Mouse (Mus musculus) MEL (cell line): ENCODE data around the gene Bcl2l1. TPM values are rescaled to one million over a fixed set of nuclear protein-coding genes. Genes with fewer than 3 reads are reported as not detected.

Experiments
- DNase-seq: peaks from one replicate; pipeline ENCODE4 v3.0.0; 2011; ENCODE audit warnings: low read depth, low spot score
- H3K27ac ChIP-seq: 2 replicates; pipeline ENCODE4 v1.5.1; 2012; ENCODE audit warnings: low read depth, mild to moderate bottlenecking, control low read depth, low read length, moderate library complexity; ENCODE audit not compliant: control insufficient read depth
- H3K27me3 ChIP-seq, 2 experiments: fragments of 150-350 bp in 1 of 2; sonication (generic) in 1 of 2; 2 replicates each; pipeline ENCODE4 v1.6.1; 2012; ENCODE audit warnings: low read length in 2 of 2, mild to moderate bottlenecking in 2 of 2, improper control_type of control experiment in 1 of 2, moderate library complexity in 1 of 2; ENCODE audit not compliant: insufficient read depth in 2 of 2, control insufficient read depth in 1 of 2
- H3K36me3 ChIP-seq, 2 experiments: 2 replicates each; pipeline ENCODE4 v1.6.1; 2012 to 2014; ENCODE audit warnings: low read length in 2 of 2, improper control_type of control experiment in 1 of 2, inconsistent platforms in 1 of 2, mild to moderate bottlenecking in 1 of 2; ENCODE audit not compliant: insufficient read depth in 2 of 2, control insufficient read depth in 1 of 2
- H3K4me1 ChIP-seq, 2 experiments: fragments of 150-350 bp in 1 of 2; sonication (generic) in 1 of 2; 2 replicates each; pipeline ENCODE4 v1.6.1; 2012; ENCODE audit warnings: low read length in 2 of 2, improper control_type of control experiment in 1 of 2, mild to moderate bottlenecking in 1 of 2; ENCODE audit not compliant: insufficient read depth in 2 of 2, control insufficient read depth in 1 of 2
- H3K4me3 ChIP-seq, 2 experiments: fragments of 150-350 bp in 1 of 2; sonication (generic) in 1 of 2; 2 replicates each; pipeline ENCODE4 v1.5.1; 2012; ENCODE audit warnings: low read depth in 2 of 2, low read length in 2 of 2, mild to moderate bottlenecking in 2 of 2, moderate library complexity in 2 of 2, control low read depth in 1 of 2, improper control_type of control experiment in 1 of 2; ENCODE audit not compliant: control insufficient read depth in 1 of 2, insufficient read depth in 1 of 2
- H3K79me2 ChIP-seq: 2 replicates; pipeline ENCODE4 v1.6.1; 2012; ENCODE audit warnings: mild to moderate bottlenecking, low read length, moderate library complexity; ENCODE audit not compliant: control insufficient read depth, poor library complexity, insufficient read depth
- H3K9ac ChIP-seq: 2 replicates; pipeline ENCODE4 v1.6.1; 2012; ENCODE audit warnings: low read depth, mild to moderate bottlenecking, control low read depth, low read length, moderate library complexity; ENCODE audit not compliant: control insufficient read depth, poor library complexity, severe bottlenecking
- H3K9me3 ChIP-seq: fragments of 150-350 bp; sonication (generic); replicated peaks from 2 replicates; pipeline ENCODE4 v1.6.1; 2012; ENCODE audit warnings: mild to moderate bottlenecking, low read length, improper control_type of control experiment, moderate library complexity; ENCODE audit not compliant: insufficient read depth
- BHLHE40 ChIP-seq: IDR thresholded peaks from 2 replicates; pipeline ENCODE4 v1.6.1; 2012; ENCODE audit warnings: low read depth, mild to moderate bottlenecking, inconsistent platforms, low read length, improper control_type of control experiment, borderline replicate concordance
- CHD1 ChIP-seq: IDR thresholded peaks from 2 replicates; pipeline ENCODE4 v1.6.1; 2012; ENCODE audit warnings: low read depth, mild to moderate bottlenecking, inconsistent platforms, low read length, improper control_type of control experiment
- CHD2 ChIP-seq: IDR thresholded peaks from 2 replicates; pipeline ENCODE4 v1.6.1; 2011; ENCODE audit warnings: low read length, improper control_type of control experiment
- CTCF ChIP-seq, 3 experiments: IDR thresholded peaks in 2 of 3; conservative IDR thresholded peaks in 1 of 3; 2 replicates each; pipeline ENCODE4 v1.5.1; 2011 to 2012; ENCODE audit warnings: low read length in 3 of 3, low read depth in 2 of 3, mild to moderate bottlenecking in 2 of 3, improper control_type of control experiment in 1 of 3, inconsistent platforms in 1 of 3, mixed read lengths in 1 of 3, moderate library complexity in 1 of 3; ENCODE audit not compliant: control insufficient read depth in 1 of 3, insufficient read depth in 1 of 3, poor library complexity in 1 of 3, severe bottlenecking in 1 of 3
- E2F4 ChIP-seq: IDR thresholded peaks from 2 replicates; pipeline ENCODE4 v1.6.1; 2011; ENCODE audit warnings: low read depth, low read length, improper control_type of control experiment, borderline replicate concordance
- ELF1 ChIP-seq: IDR thresholded peaks from 2 replicates; pipeline ENCODE4 v1.6.1; 2014; ENCODE audit warnings: low read depth, mild to moderate bottlenecking, inconsistent platforms, low read length, improper control_type of control experiment, moderate library complexity
- EP300 ChIP-seq, 2 experiments: IDR thresholded peaks; 2 replicates each; pipeline ENCODE4 v1.6.1; 2011; ENCODE audit warnings: improper control_type of control experiment in 2 of 2, low read length in 2 of 2, low read depth in 1 of 2, mild to moderate bottlenecking in 1 of 2
- HCFC1 ChIP-seq: IDR thresholded peaks from 2 replicates; pipeline ENCODE4 v1.6.1; 2012; ENCODE audit warnings: low read depth, mild to moderate bottlenecking, inconsistent platforms, low read length, improper control_type of control experiment, moderate library complexity
- JUND ChIP-seq: IDR thresholded peaks from 2 replicates; pipeline ENCODE4 v1.6.1; 2011; ENCODE audit warnings: low read depth, mild to moderate bottlenecking, improper control_type of control experiment, low read length
- MAFK ChIP-seq: IDR thresholded peaks from 2 replicates; pipeline ENCODE4 v1.6.1; 2011; ENCODE audit warnings: low read depth, mild to moderate bottlenecking, low read length, improper control_type of control experiment, borderline replicate concordance
- MEF2A ChIP-seq: IDR thresholded peaks from 2 replicates; pipeline ENCODE4 v1.6.1; 2014; ENCODE audit warnings: low read depth, mild to moderate bottlenecking, inconsistent platforms, low read length, improper control_type of control experiment; ENCODE audit not compliant: poor library complexity, insufficient replicate concordance, severe bottlenecking; ENCODE audit errors: extremely low read depth
- NRF1 ChIP-seq: IDR thresholded peaks from 2 replicates; pipeline ENCODE4 v1.6.1; 2014; ENCODE audit warnings: low read depth, mild to moderate bottlenecking, inconsistent platforms, low read length, improper control_type of control experiment, moderate library complexity; ENCODE audit not compliant: poor library complexity, insufficient read depth, severe bottlenecking
- POLR2AphosphoS5 ChIP-seq: IDR thresholded peaks from 2 replicates; pipeline ENCODE4 v1.6.1; 2012; ENCODE audit warnings: low read depth, borderline replicate concordance, mild to moderate bottlenecking, inconsistent platforms, low read length, moderate library complexity, mixed read lengths
- RAD21 ChIP-seq: IDR thresholded peaks from 2 replicates; pipeline ENCODE4 v1.6.1; 2011; ENCODE audit warnings: mild to moderate bottlenecking, low read depth, low read length, improper control_type of control experiment
- RCOR1 ChIP-seq: IDR thresholded peaks from 2 replicates; pipeline ENCODE4 v1.6.1; 2012; ENCODE audit warnings: low read depth, mild to moderate bottlenecking, inconsistent platforms, low read length, improper control_type of control experiment
- TAL1 ChIP-seq: IDR thresholded peaks from 2 replicates; pipeline ENCODE4 v1.6.1; 2012; ENCODE audit warnings: mild to moderate bottlenecking, inconsistent platforms, low read length, moderate library complexity, mixed read lengths
- TBP ChIP-seq: IDR thresholded peaks from 2 replicates; pipeline ENCODE4 v1.8.0; 2011; ENCODE audit warnings: low read depth, low read length, improper control_type of control experiment
- TCF12 ChIP-seq: IDR thresholded peaks from 2 replicates; pipeline ENCODE4 v1.6.1; 2014; ENCODE audit warnings: low read depth, mild to moderate bottlenecking, inconsistent platforms, low read length, improper control_type of control experiment, moderate library complexity
- UBTF ChIP-seq: IDR thresholded peaks from 2 replicates; pipeline ENCODE4 v1.6.1; 2012; ENCODE audit warnings: low read depth, mild to moderate bottlenecking, inconsistent platforms, low read length, improper control_type of control experiment, moderate library complexity, borderline replicate concordance; ENCODE audit not compliant: insufficient read depth
- ZC3H11A ChIP-seq: IDR thresholded peaks from 2 replicates; pipeline ENCODE4 v1.6.1; 2012; ENCODE audit warnings: low read depth, mild to moderate bottlenecking, inconsistent platforms, low read length, improper control_type of control experiment
- ZKSCAN1 ChIP-seq: IDR thresholded peaks from 2 replicates; pipeline ENCODE4 v1.6.1; 2012; ENCODE audit warnings: low read depth, mild to moderate bottlenecking, inconsistent platforms, low read length, improper control_type of control experiment, moderate library complexity
- polyA plus RNA-seq, 2 experiments: library from polyadenylated mRNA; stranded (reverse) in 1 of 2; unstranded in 1 of 2; fragments of >175 nt in 1 of 2; fragments of >200 nt in 1 of 2; gene quantifications; 2 replicates each; pipeline versions ENCODE4 v1.2.1 to v1.2.4; 2012; ENCODE audit warnings: low replicate concordance in 2 of 2, low read depth in 1 of 2; ENCODE audit not compliant: insufficient read length in 2 of 2, insufficient read depth in 1 of 2, missing spikeins in 1 of 2
- total RNA-seq: library from RNA; depleted of rRNA; stranded (reverse); fragments of 300-350 nt; gene quantifications from 2 replicates; pipeline ENCODE4 v1.2.3, GENCODE M21; 2012

Gene Bcl2l1
- total and polyA plus RNA-seq, 3 experiments: 6.5 to 23.9 TPM; not detected in 1

DNA sequence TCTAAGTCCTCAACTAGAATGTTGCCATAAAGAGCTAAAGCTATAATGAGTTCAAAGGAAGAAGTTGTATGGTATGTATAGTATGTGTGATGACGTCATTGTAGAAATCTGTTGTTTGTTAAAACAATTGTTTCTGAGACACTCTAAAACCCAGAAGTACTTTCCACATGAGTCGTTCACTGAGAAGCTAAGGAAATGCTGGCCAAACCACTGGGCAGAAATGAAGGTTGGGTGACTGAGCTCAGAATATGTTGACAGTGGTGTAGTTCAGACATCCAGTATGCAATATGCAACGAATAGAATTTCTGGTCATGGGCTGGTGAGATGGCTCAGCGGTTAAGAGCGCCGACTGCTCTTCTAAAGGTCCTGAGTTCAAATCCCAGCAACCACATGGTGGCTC is 31.8 kb upstream of the Bcl2l1 start:
- no peak for DNase-seq
- Histone ChIP-seq H3K4me1 (no peaks in the 10 kb centered on the region; a peak in 1 of 4 replicates), H3K27ac (no peak overlapping the region), H3K79me2 (0 out of 2 replicates have a peak, but pooled peaks cover 2% of the 10 kb centered on the region), H3K4me3 (no peak overlapping the region), H3K27me3 (no peaks in the 10 kb centered on the region), H3K9ac (no peak overlapping the region), H3K36me3 (peaks cover 10 to 40% of the 10 kb centered on the region in 2 experiments), H3K9me3 (no peaks in the 10 kb centered on the region)
- no peak for TF ChIP-seq MEF2A
- TF ChIP-seq MAFK: no peak

DNA sequence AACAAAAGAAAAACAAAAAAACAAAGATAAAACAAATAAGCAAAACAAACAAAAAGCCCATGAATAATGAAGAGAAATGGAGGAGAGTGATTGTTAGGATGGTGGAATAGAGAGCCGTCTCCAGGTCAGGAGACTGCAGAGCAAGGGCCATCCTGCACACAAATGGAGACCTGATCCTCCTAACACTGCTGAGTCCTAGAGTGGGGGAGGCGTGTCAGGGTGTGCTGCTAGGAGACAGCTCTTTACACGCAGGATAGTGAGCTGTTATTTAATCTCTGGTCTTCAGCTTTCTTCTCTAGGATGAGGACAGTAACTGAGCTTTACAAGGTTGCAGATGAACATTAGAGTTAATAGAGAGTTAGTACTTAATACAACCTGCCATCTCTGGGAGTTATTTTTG is 31.1 kb upstream of the Bcl2l1 start:
- no peak for DNase-seq
- TF ChIP-seq RAD21: no peak
- TF ChIP-seq POLR2AphosphoS5: no peak
- TF ChIP-seq RCOR1: no peak
- TF ChIP-seq ZKSCAN1: no peak
- TF ChIP-seq HCFC1: no peak
- TF ChIP-seq EP300 (IDR thresholded peaks at IDR 0.05; ENCODE audit: low read depth in 1 of 2, low read length in 2 of 2): no peak
- no peak for TF ChIP-seq TCF12
- TF ChIP-seq ZC3H11A: no peak
- no peak for TF ChIP-seq BHLHE40
- TF ChIP-seq CHD1: no peak
- TF ChIP-seq NRF1: no peak
- TF ChIP-seq TBP: no peak
- TF ChIP-seq MAFK: no peak
- TF ChIP-seq, all 39 proteins: peak for 0
- Histone ChIP-seq H3K4me1 (no peaks in the 10 kb centered on the region; a peak in 1 of 4 replicates), H3K79me2 (peaks cover 4% of the 10 kb centered on the region; the same call in 1 of the 2 replicates), H3K9me3 (no peaks in the 10 kb centered on the region), H3K36me3 (peaks cover 10 to 41% of the 10 kb centered on the region in 2 experiments), H3K9ac (no peak overlapping the region), H3K27me3 (no peaks in the 10 kb centered on the region), H3K4me3 (no peak overlapping the region), H3K27ac (no peak overlapping the region)

DNA sequence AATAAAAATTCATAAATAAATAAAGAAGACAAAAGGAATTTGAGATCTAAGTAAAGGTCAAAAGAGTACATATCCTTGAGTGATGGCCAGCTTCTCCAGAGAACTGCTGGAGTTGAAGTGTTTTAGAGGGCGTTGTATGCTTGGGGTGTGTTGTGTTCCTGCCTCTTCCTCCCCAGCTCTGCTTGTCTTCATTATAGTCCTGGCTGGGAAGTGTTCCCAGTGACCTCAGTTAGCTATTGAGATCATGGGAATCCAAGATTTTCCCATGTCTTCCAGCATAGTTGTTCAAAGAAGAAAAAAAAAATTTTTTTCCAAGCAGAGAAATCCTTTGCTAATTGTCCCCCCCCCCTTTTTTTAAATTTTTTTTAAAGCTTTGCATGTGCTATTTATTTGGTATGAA is 30.4 kb upstream of the Bcl2l1 start:
- H3K9ac ChIP-seq: no peak overlapping the region
- H3K79me2 ChIP-seq: peaks cover 4% of the 10 kb centered on the region; the same call in 1 of the 2 replicates
- H3K4me3 ChIP-seq: no peak overlapping the region
- no peak for TF ChIP-seq POLR2AphosphoS5
- no peak for TF ChIP-seq CTCF (IDR thresholded peaks at IDR 0.05 in 2 of 3, conservative IDR thresholded peaks at IDR 0.05 in 1 of 3; ENCODE audit: control insufficient read depth in 1 of 3, insufficient read depth in 1 of 3, low read depth in 2 of 3, low read length in 3 of 3, poor library complexity in 1 of 3, severe bottlenecking in 1 of 3)
- TF ChIP-seq TAL1: no peak
- no peak for TF ChIP-seq JUND
- TF ChIP-seq TBP: no peak
- TF ChIP-seq RAD21: no peak
- no peak for TF ChIP-seq ELF1
- no peak for TF ChIP-seq NRF1
- TF ChIP-seq MAFK: no peak
- no peak for TF ChIP-seq E2F4
- TF ChIP-seq UBTF: no peak
- no peak for TF ChIP-seq CHD2
- no peaks in the 10 kb centered on the region; a peak in 1 of 4 replicates for H3K4me1 ChIP-seq
- H3K27ac ChIP-seq: no peak overlapping the region
- DNase-seq: no peak
- no peaks in the 10 kb centered on the region for H3K27me3 ChIP-seq
- peaks cover 10 to 38% of the 10 kb centered on the region in 2 experiments for H3K36me3 ChIP-seq
- H3K9me3 ChIP-seq: no peaks in the 10 kb centered on the region
